Mouse (Mus musculus) midbrain, embryonic 16.5 days (tissue): ENCODE measurements at regions not wholly inside any gene's neighbourhood (a gene's known extent, or its start where the extent isn't known, plus 50 kb on each side); places are given as distances from the start of the nearest gene placed in this dataset.
A peak's percentile ranks its signal among the peaks of the same experiment; 100 is the strongest.

Experiments used
- ATAC-seq: fragments of 200-750 bp; cut with Nextera tagmentation; 2 replicates; pipeline ENCODE4 v1.8.0; 2017; ENCODE audit warnings: moderate TSS enrichment
- H3K27ac ChIP-seq: fragments of 300-500 bp; sonication (generic); 2 replicates; pipeline ENCODE4 v1.5.1; 2014; ENCODE audit warnings: mild to moderate bottlenecking, low read length, mixed read lengths
- H3K27me3 ChIP-seq: fragments of 300-500 bp; sonication (generic); 2 replicates; pipeline ENCODE4 v1.6.1; 2014; ENCODE audit warnings: low read depth, low read length, mixed read lengths; ENCODE audit not compliant: control insufficient read depth, insufficient read depth
- H3K36me3 ChIP-seq: fragments of 300-500 bp; sonication (generic); 2 replicates; pipeline ENCODE4 v1.6.1; 2014; ENCODE audit warnings: mild to moderate bottlenecking, low read length, moderate library complexity, mixed read lengths; ENCODE audit not compliant: control insufficient read depth, insufficient read depth
- H3K4me1 ChIP-seq: fragments of 300-500 bp; sonication (generic); 2 replicates; pipeline ENCODE4 v1.6.1; 2014; ENCODE audit warnings: mild to moderate bottlenecking, low read length, mixed read lengths; ENCODE audit not compliant: control insufficient read depth, insufficient read depth
- H3K4me2 ChIP-seq: fragments of 300-500 bp; sonication (generic); 2 replicates; pipeline ENCODE4 v1.6.1; 2014; ENCODE audit warnings: mild to moderate bottlenecking, low read length, mixed read lengths
- H3K4me3 ChIP-seq: fragments of 300-500 bp; sonication (generic); 2 replicates; pipeline ENCODE4 v1.5.1; 2014; ENCODE audit warnings: low read depth, mild to moderate bottlenecking, low read length, moderate library complexity, mixed read lengths
- H3K9ac ChIP-seq: fragments of 300-500 bp; sonication (generic); 2 replicates; pipeline ENCODE4 v1.6.1; 2014; ENCODE audit warnings: low read depth, low read length, mixed read lengths
- H3K9me3 ChIP-seq: fragments of 300-500 bp; sonication (generic); replicated peaks from 2 replicates; pipeline ENCODE4 v1.6.1; 2014; ENCODE audit warnings: mild to moderate bottlenecking, low read length, mixed read lengths; ENCODE audit not compliant: control insufficient read depth, poor library complexity, severe bottlenecking
- WGBS: fragments of 180-500 bp; shearing (Covaris S2); extraction: QIAGEN DNeasy Blood & Tissue Kit; methylation state at CpG from one replicate; pipeline ENCODE4 v1.1.7; 2014; 5-methylcytosine and 5-hydroxymethylcytosine counted together

GRCm38 (mm10) chr16:73343941-73344340 lies 1035.8 kb downstream of the Robo1 start:
- ATAC-seq, result no peak
- 94% methylated on average over 1 of the region's 1 CpGs for WGBS
- H3K9me3 ChIP-seq, result no peaks in the 10 kb centered on the region
- no peak overlapping the region for H3K4me2 ChIP-seq
- no peaks in the 10 kb centered on the region for H3K36me3 ChIP-seq
- H3K4me3 ChIP-seq, result no peak overlapping the region
- no peak overlapping the region for H3K9ac ChIP-seq
- H3K4me1 ChIP-seq, result no peaks in the 10 kb centered on the region
- no peaks in the 10 kb centered on the region for H3K27me3 ChIP-seq
- H3K27ac ChIP-seq, result no peak overlapping the region

- Histone ChIP-seq H3K27ac (no peak overlapping the region), H3K4me2 (no peak overlapping the region), H3K36me3 (no peaks in the 10 kb centered on the region), H3K27me3 (no peaks in the 10 kb centered on the region), H3K9ac (no peak overlapping the region), H3K4me3 (no peak overlapping the region), H3K4me1 (no peaks in the 10 kb centered on the region), H3K9me3 (no peaks in the 10 kb centered on the region)
- ATAC-seq, result no peak
- 70% methylated on average over 3 of the region's 3 CpGs for WGBS
Observed at GRCm38 (mm10) chr16:73343531-73343930, 1035.4 kb downstream of the Robo1 start.

GRCm38 (mm10) chr16:73317644-73318043 lies 1009.5 kb downstream of the Robo1 start:
- Histone ChIP-seq H3K9me3 (no peaks in the 10 kb centered on the region), H3K4me2 (no peak overlapping the region), H3K36me3 (no peaks in the 10 kb centered on the region), H3K4me3 (no peak overlapping the region), H3K27me3 (no peaks in the 10 kb centered on the region), H3K27ac (no peak overlapping the region), H3K9ac (no peak overlapping the region), H3K4me1 (no peaks in the 10 kb centered on the region)
- ATAC-seq, result no peak
- 91% methylated on average over 2 of the region's 2 CpGs for WGBS

- H3K27me3 ChIP-seq, result no peaks in the 10 kb centered on the region
- H3K9ac ChIP-seq, result no peak overlapping the region
- peak overlapping the region; percentile 46; the same call in 1 of the 2 replicates for H3K27ac ChIP-seq
- 37% methylated on average over 5 of the region's 5 CpGs for WGBS
- ATAC-seq, result no peak
- H3K36me3 ChIP-seq, result no peaks in the 10 kb centered on the region
- H3K9me3 ChIP-seq, result no peaks in the 10 kb centered on the region
- peaks cover 2% of the 10 kb centered on the region; the same call in 1 of the 2 replicates for H3K4me1 ChIP-seq
- H3K4me3 ChIP-seq, result no peak overlapping the region
- H3K4me2 ChIP-seq, result no peak overlapping the region
Observed at GRCm38 (mm10) chr16:73310096-73310495, 1002.0 kb downstream of the Robo1 start.

- Histone ChIP-seq H3K4me2 (no peak overlapping the region; the same call in 1 of the 2 replicates), H3K9ac (no peak overlapping the region)
Observed at GRCm38 (mm10) chr16:73279951-73280350, 971.8 kb downstream of the Robo1 start.

GRCm38 (mm10) chr16:73259691-73260090 lies 951.6 kb downstream of the Robo1 start:
- Histone ChIP-seq H3K9me3 (no peaks in the 10 kb centered on the region), H3K4me1 (no peaks in the 10 kb centered on the region), H3K4me3 (no peak overlapping the region), H3K4me2 (no peak overlapping the region), H3K27ac (no peak overlapping the region), H3K27me3 (no peaks in the 10 kb centered on the region), H3K9ac (no peak overlapping the region), H3K36me3 (no peaks in the 10 kb centered on the region)
- no peak for ATAC-seq
- WGBS, result 63% methylated on average over 1 of the region's 1 CpGs

More at GRCm38 (mm10) chr16:73279951-73280350, 971.8 kb downstream of the Robo1 start:
- Histone ChIP-seq H3K9me3 (no peaks in the 10 kb centered on the region), H3K36me3 (no peaks in the 10 kb centered on the region), H3K4me1 (no peaks in the 10 kb centered on the region), H3K4me3 (no peak overlapping the region), H3K27ac (no peak overlapping the region), H3K27me3 (no peaks in the 10 kb centered on the region)
- no peak for ATAC-seq
- 58% methylated on average over 11 of the region's 11 CpGs for WGBS

- Histone ChIP-seq H3K36me3 (no peaks in the 10 kb centered on the region), H3K4me1 (no peaks in the 10 kb centered on the region), H3K4me3 (no peak overlapping the region), H3K9me3 (no peaks in the 10 kb centered on the region), H3K4me2 (no peak overlapping the region), H3K9ac (no peak overlapping the region), H3K27me3 (no peaks in the 10 kb centered on the region), H3K27ac (no peak overlapping the region)
- WGBS, result 85% methylated on average over 3 of the region's 3 CpGs
- ATAC-seq, result no peak
Observed at GRCm38 (mm10) chr16:73259283-73259682, 951.2 kb downstream of the Robo1 start.

GRCm38 (mm10) chr16:73245073-73245590 lies 937.0 kb downstream of the Robo1 start:
- H3K4me3 ChIP-seq, result no peak overlapping the region
- WGBS, result 79% methylated on average over 2 of the region's 2 CpGs
- H3K9ac ChIP-seq, result no peak overlapping the region
- no peak for ATAC-seq
- no peaks in the 10 kb centered on the region for H3K36me3 ChIP-seq
- H3K4me2 ChIP-seq, result no peak overlapping the region
- H3K27me3 ChIP-seq, result no peaks in the 10 kb centered on the region
- no peaks in the 10 kb centered on the region for H3K4me1 ChIP-seq
- no peak overlapping the region for H3K27ac ChIP-seq
- no peaks in the 10 kb centered on the region for H3K9me3 ChIP-seq

- H3K4me1 ChIP-seq, result no peaks in the 10 kb centered on the region
- H3K27me3 ChIP-seq, result no peaks in the 10 kb centered on the region
- no peaks in the 10 kb centered on the region for H3K9me3 ChIP-seq
- WGBS, result 32% methylated on average over 2 of the region's 2 CpGs
- no peak overlapping the region for H3K4me3 ChIP-seq
- H3K36me3 ChIP-seq, result no peaks in the 10 kb centered on the region
- ATAC-seq, result no peak
- H3K4me2 ChIP-seq, result no peak overlapping the region
- H3K27ac ChIP-seq, result no peak overlapping the region
- H3K9ac ChIP-seq, result no peak overlapping the region
Observed at GRCm38 (mm10) chr16:73230599-73230998, 922.5 kb downstream of the Robo1 start.
